Comparison of ENCODE assay signal across 20 mouse cellular contexts in the genomic region with DNA sequence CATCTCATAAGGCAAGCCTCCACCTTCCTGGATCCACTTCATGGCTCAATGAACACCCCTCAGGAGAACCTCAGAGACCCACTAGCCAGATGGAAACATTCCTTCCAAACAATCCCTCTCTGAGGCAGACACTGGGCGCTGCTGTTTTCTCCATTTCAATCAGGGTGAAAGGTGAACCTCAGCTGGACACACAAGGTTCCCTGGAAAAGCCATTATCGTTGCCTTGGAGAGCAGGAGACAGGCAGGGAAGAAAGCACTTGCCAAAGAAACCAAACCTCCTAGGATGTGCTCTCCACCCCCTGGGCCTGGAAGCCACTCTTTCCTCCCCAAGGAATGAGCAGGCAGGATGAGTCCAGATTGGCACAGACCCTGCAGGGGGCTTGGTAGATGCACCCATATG. TPM values are rescaled to one million over a fixed set of nuclear protein-coding genes. Genes with fewer than 3 reads are reported as not detected.
A peak's percentile ranks its signal among the peaks of the same experiment; 100 is the strongest.
DNase-seq lines count a peak whose midpoint lies in the region; ATAC-seq and TF ChIP-seq lines count a peak whose summit lies in the region.
"Had no signal": no experiment of that assay in that cellular context is flagged by ENCODE, and none has a peak within 500 bp of the region (broad histone marks: within the 10 kb centered on the region; RNA-seq: fewer than 3 reads in every experiment).

No protein-coding gene starts in this region.

- peak; percentile 45 for DNase-seq in gastrocnemius, adult 18-20 months (ENCODE audit: low spot score)
- no peak for DNase-seq in gastrocnemius, adult 8-10 months (ENCODE audit: low spot score in 2 of 2)
- peak; percentile 69 for DNase-seq in kidney, postnatal 0 days (ENCODE audit: low spot score)
- no peak for DNase-seq in kidney, adult 8-10 months
- peak; percentile 44 for DNase-seq in mesoderm, embryonic 11.5 days (ENCODE audit: low read depth, low spot score)
- no peak for DNase-seq in frontal cortex, postnatal 36 days (ENCODE audit: low spot score in 2 of 2)
- no peak for DNase-seq in urinary bladder, adult 2 months (ENCODE audit: low spot score)
- DNase-seq: adrenal gland, postnatal 10 days; cerebellum, adult 8-10 months; right cerebral cortex, postnatal 25 days had no signal

- ATAC-seq in kidney, postnatal 0 days (replicated peaks; ENCODE audit: low FRiP score, low read depth), result 0 out of 2 replicates have a peak, but pooled peaks have one; percentile 25
- no peak for ATAC-seq in heart, embryonic 16.5 days (replicated peaks; ENCODE audit: extremely low read depth, insufficient read depth, low FRiP score)
- ATAC-seq: forebrain, embryonic 16.5 days; intestine, embryonic 16.5 days had no signal

- TF ChIP-seq CTCF in kidney, postnatal 0 days (IDR thresholded peaks at IDR 0.05; ENCODE audit: low read depth), result no peak

- no peaks in the 10 kb centered on the region for H3K36me3 ChIP-seq in kidney, postnatal 0 days (ENCODE audit: insufficient read depth, low read length)
- H3K36me3 ChIP-seq in heart, embryonic 16.5 days (ENCODE audit: control insufficient read depth, insufficient read depth), result peaks cover 7% of the 10 kb centered on the region; the same call in 1 of the 2 replicates
- H3K36me3 ChIP-seq: limb, embryonic 12.5 days; midbrain, embryonic 12.5 days had no signal

- H3K27ac ChIP-seq in kidney, postnatal 0 days, result no peak overlapping the region
- H3K27ac ChIP-seq in heart, embryonic 16.5 days (ENCODE audit: low read length), result peak overlapping the region; percentile 46; the same call in 1 of the 2 replicates
- H3K27ac ChIP-seq: hindbrain, embryonic 14.5 days; left cerebral cortex, adult 2 months; limb, embryonic 12.5 days; midbrain, embryonic 12.5 days had no signal

- H3K4me1 ChIP-seq in kidney, postnatal 0 days (replicated peaks; ENCODE audit: insufficient read depth, low read length), result peaks cover 11% of the 10 kb centered on the region; the same call in 1 of the 2 replicates
- peaks cover 32% of the 10 kb centered on the region for H3K4me1 ChIP-seq in heart, embryonic 16.5 days (ENCODE audit: control insufficient read depth, insufficient read depth, low read length)
- H3K4me1 ChIP-seq: midbrain, embryonic 12.5 days had no signal

- H3K9me3 ChIP-seq in kidney, postnatal 0 days (replicated peaks; ENCODE audit: low read length), result no peaks in the 10 kb centered on the region
- no peaks in the 10 kb centered on the region for H3K9me3 ChIP-seq in heart, embryonic 16.5 days (replicated peaks; ENCODE audit: control insufficient read depth, low read length)
- H3K9me3 ChIP-seq: limb, embryonic 12.5 days; midbrain, embryonic 12.5 days had no signal

- H3K27me3 ChIP-seq in kidney, postnatal 0 days (ENCODE audit: insufficient read depth, low read length), result no peaks in the 10 kb centered on the region
- H3K27me3 ChIP-seq in heart, embryonic 16.5 days (ENCODE audit: control insufficient read depth, insufficient read depth, low read length), result no peaks in the 10 kb centered on the region
- H3K27me3 ChIP-seq: midbrain, embryonic 12.5 days had no signal

- 22% methylated on average over 2 of the region's 2 CpGs for WGBS in kidney, postnatal 0 days
- 48% methylated on average over 2 of the region's 2 CpGs for WGBS in heart, embryonic 16.5 days

- H3K4me2 ChIP-seq in kidney, postnatal 0 days (ENCODE audit: low read length), result no peak overlapping the region
- H3K4me2 ChIP-seq in heart, embryonic 16.5 days (ENCODE audit: low read depth, low read length), result no peak overlapping the region
- H3K4me2 ChIP-seq: hindbrain, embryonic 14.5 days; limb, embryonic 12.5 days; midbrain, embryonic 12.5 days had no signal

- no peak overlapping the region for H3K9ac ChIP-seq in kidney, postnatal 0 days (ENCODE audit: low read depth, low read length)
- H3K9ac ChIP-seq in heart, embryonic 16.5 days (ENCODE audit: low read length), result no peak overlapping the region
- H3K9ac ChIP-seq: hindbrain, embryonic 14.5 days; limb, embryonic 12.5 days; midbrain, embryonic 12.5 days had no signal

- H3K4me3 ChIP-seq in kidney, postnatal 0 days (replicated peaks; ENCODE audit: low read depth, low read length), result no peak overlapping the region
- H3K4me3 ChIP-seq in heart, embryonic 16.5 days (ENCODE audit: low read length), result no peak overlapping the region
- H3K4me3 ChIP-seq: erythroblast, embryonic 14.5 days; left cerebral cortex, adult 2 months; limb, embryonic 12.5 days; midbrain, embryonic 12.5 days had no signal

RNA-seq across cellular contexts. Expression of gene 4930402F06Rik, which starts 30.6 kb away (rescaled TPM):
- total RNA-seq in gastrocnemius, adult 18-20 months (2021), result not detected
- not detected for total RNA-seq in gastrocnemius, adult 8-10 months (2022)
- not detected in 2 replicates for polyA plus RNA-seq in kidney, postnatal 0 days (2015; fragmentation: Nextera tagmentation; extraction: Ambion mirVana)
- not detected in 2 replicates for polyA plus RNA-seq in heart, embryonic 16.5 days (2015; fragmentation: Nextera tagmentation; extraction: Ambion mirVana)
- not detected in 2 replicates for polyA plus RNA-seq in urinary bladder, adult 2 months (2012; rRNA removed)
- total RNA-seq: adrenal gland, postnatal 10 days; left cerebral cortex, adult 2 months had no signal
- polyA plus RNA-seq: erythroblast, embryonic 14.5 days; forebrain, embryonic 16.5 days; gonadal fat pad, adult 2 months; hindbrain, embryonic 14.5 days; intestine, embryonic 16.5 days; limb, embryonic 12.5 days; liver, embryonic 16.5 days; midbrain, embryonic 12.5 days had no signal

RNA-seq across cellular contexts. Expression of gene Ggta1, which starts 35.5 kb away (rescaled TPM):
- total RNA-seq in gastrocnemius, adult 18-20 months (2021), result 1 to 10 TPM; 5.0 to 6.3 TPM
- total RNA-seq in gastrocnemius, adult 8-10 months (2022), result 1 to 10 TPM; 3.3 to 5.5 (median 4.0) TPM
- 16.2 and 16.5 TPM in 2 replicates for polyA plus RNA-seq in kidney, postnatal 0 days (2015; fragmentation: Nextera tagmentation; extraction: Ambion mirVana)
- 28.6 and 30.9 TPM in 2 replicates for polyA plus RNA-seq in heart, embryonic 16.5 days (2015; fragmentation: Nextera tagmentation; extraction: Ambion mirVana)
- polyA plus RNA-seq in urinary bladder, adult 2 months (2012; rRNA removed), result 16.5 and 17.1 TPM in 2 replicates

Comparison
In these comparisons a context has a peak if more than half of its experiments do, and no peak if none do; other contexts are left out.
1. DNase-seq: peak in gastrocnemius, adult 18-20 months (single experiment), kidney, postnatal 0 days (single experiment) and mesoderm, embryonic 11.5 days (single experiment); none in gastrocnemius, adult 8-10 months (0 of 2), kidney, adult 8-10 months (0 of 2), frontal cortex, postnatal 36 days (0 of 2) and urinary bladder, adult 2 months (single experiment).